26 mouse cellular contexts compared by ENCODE assay signal in the genomic region with DNA sequence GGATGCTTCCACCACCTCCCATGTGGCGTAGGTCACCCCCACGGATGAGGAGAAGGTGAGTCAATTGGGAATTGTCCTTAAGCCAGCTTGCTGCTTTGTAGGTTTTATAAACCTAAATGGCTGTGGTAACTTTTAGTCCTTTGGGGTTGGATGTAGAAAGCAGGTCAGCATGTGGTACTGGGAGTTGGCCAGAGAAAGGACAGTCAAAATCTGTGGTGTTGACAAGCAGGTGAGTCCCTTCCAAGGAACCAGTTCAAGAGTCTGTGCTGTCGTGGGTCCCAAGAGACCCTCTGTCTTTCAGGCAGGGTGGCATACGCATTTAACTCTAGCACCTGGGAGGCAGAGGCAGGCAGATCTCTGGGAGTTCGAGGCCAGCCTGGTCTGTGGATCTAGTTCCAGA.
"Had no signal": no experiment of that assay in that cellular context is flagged by ENCODE, and none has a peak within 500 bp of the region (broad histone marks: within the 10 kb centered on the region; RNA-seq: fewer than 3 reads in every experiment).

No protein-coding gene starts in this region.

- H3K9me3 ChIP-seq: embryonic facial prominence, embryonic 10.5 days; embryonic facial prominence, embryonic 12.5 days; embryonic facial prominence, embryonic 13.5 days; embryonic facial prominence, embryonic 15.5 days; forebrain, embryonic 10.5 days; forebrain, embryonic 12.5 days; forebrain, embryonic 13.5 days; forebrain, embryonic 15.5 days had no signal

- H3K9ac ChIP-seq: embryonic facial prominence, embryonic 12.5 days; embryonic facial prominence, embryonic 13.5 days; embryonic facial prominence, embryonic 15.5 days; forebrain, embryonic 12.5 days; forebrain, embryonic 13.5 days; forebrain, embryonic 15.5 days; forebrain, postnatal 0 days had no signal

- H3K27ac ChIP-seq: embryonic facial prominence, embryonic 10.5 days; embryonic facial prominence, embryonic 12.5 days; embryonic facial prominence, embryonic 13.5 days; embryonic facial prominence, embryonic 15.5 days; forebrain, embryonic 10.5 days; forebrain, embryonic 12.5 days; forebrain, embryonic 13.5 days; forebrain, embryonic 15.5 days; gastrocnemius, adult 2 months; heart, adult 2 months had no signal

- ATAC-seq: forebrain, embryonic 13.5 days; forebrain, embryonic 14.5 days; forebrain, embryonic 15.5 days; forebrain, embryonic 16.5 days; forebrain, postnatal 0 days had no signal

- H3K27me3 ChIP-seq: embryonic facial prominence, embryonic 12.5 days; embryonic facial prominence, embryonic 13.5 days; embryonic facial prominence, embryonic 15.5 days; forebrain, embryonic 12.5 days; forebrain, embryonic 13.5 days; forebrain, embryonic 15.5 days had no signal

- DNase-seq: cerebellum, adult 18-20 months; cerebellum, adult 8-10 months; cerebellum, adult 9-10 months; cerebellum, postnatal 10 days; cerebellum, postnatal 14 days; cerebellum, postnatal 25 days; cerebellum, postnatal 36 days; embryo, embryonic 11 days; forebrain, postnatal 0 days; gastrocnemius, adult 2 months; gastrocnemius, postnatal 10 days; gastrocnemius, postnatal 14 days; gastrocnemius, postnatal 25 days; gastrocnemius, postnatal 36 days; heart, adult 2 months had no signal

- H3K4me2 ChIP-seq: embryonic facial prominence, embryonic 12.5 days; embryonic facial prominence, embryonic 13.5 days; embryonic facial prominence, embryonic 15.5 days; forebrain, embryonic 12.5 days; forebrain, embryonic 13.5 days; forebrain, embryonic 15.5 days had no signal

- H3K4me3 ChIP-seq: embryonic facial prominence, embryonic 12.5 days; embryonic facial prominence, embryonic 13.5 days; embryonic facial prominence, embryonic 15.5 days; erythroblast, embryonic 14.5 days; forebrain, embryonic 10.5 days; forebrain, embryonic 12.5 days; forebrain, embryonic 13.5 days; forebrain, embryonic 15.5 days; gastrocnemius, adult 2 months; heart, adult 2 months had no signal
